Mouse (Mus musculus): ENCODE results near the gene Gm20517.

GRCm38 (mm10) chr17:47567271-47567670, 44.1 kb upstream of the Gm20517 start:
- TF ChIP-seq CTCF (IDR thresholded peaks at IDR 0.05; ENCODE audit: insufficient read depth, low read depth, low read length), result no peak
- TF ChIP-seq POLR2A (IDR thresholded peaks at IDR 0.05; ENCODE audit: insufficient read depth, low read depth, low read length), result no peak
